Mouse (Mus musculus) kidney, adult 9 months (tissue): ENCODE data around the gene Zbed4.
"Not testable (repeated sequence)": the region's sequence is repeated elsewhere in the genome, so short reads cannot be mapped to it uniquely, and the experiment has no call there.

Source experiments
- DNase-seq: peaks from one replicate; pipeline ENCODE4 v3.0.0; 2022

Gene Zbed4

GRCm38 (mm10) chr15:88738466-88738865 is 13.0 kb upstream of the Zbed4 start:
- no peak for DNase-seq

- DNase-seq, result no peak
These were observed 10.1 kb upstream of the Zbed4 start for GRCm38 (mm10) chr15:88741366-88741765.

GRCm38 (mm10) chr15:88743371-88743770 is 8.1 kb upstream of the Zbed4 start:
- not testable (repeated sequence) for DNase-seq

- DNase-seq, result peak; percentile 84
These were observed 6.1 kb upstream of the Zbed4 start for GRCm38 (mm10) chr15:88745347-88745746.

- no peak for DNase-seq
These were observed 5.5 kb upstream of the Zbed4 start for GRCm38 (mm10) chr15:88745926-88746325.

GRCm38 (mm10) chr15:88749617-88750016 is 1.8 kb upstream of the Zbed4 start:
- DNase-seq, result not testable (repeated sequence)

- no peak for DNase-seq
These were observed 1.4 kb upstream of the Zbed4 start for GRCm38 (mm10) chr15:88750032-88750431.

GRCm38 (mm10) chr15:88750677-88751563 is 540 bp upstream of the Zbed4 start:
- DNase-seq, result peak; percentile 100

- DNase-seq, result no peak
These were observed 908 bp downstream of the Zbed4 start for GRCm38 (mm10) chr15:88752403-88752733.

GRCm38 (mm10) chr15:88754896-88755295 is 3.4 kb downstream of the Zbed4 start:
- no peak for DNase-seq

- no peak for DNase-seq
These were observed 4.3 kb downstream of the Zbed4 start for GRCm38 (mm10) chr15:88755761-88756160.

- peak; percentile 59 for DNase-seq
These were observed 6.6 kb downstream of the Zbed4 start for GRCm38 (mm10) chr15:88758061-88758460.

GRCm38 (mm10) chr15:88761551-88761950 is 10.1 kb downstream of the Zbed4 start:
- no peak for DNase-seq

GRCm38 (mm10) chr15:88766139-88766538 is 14.7 kb downstream of the Zbed4 start:
- not testable (repeated sequence) for DNase-seq

GRCm38 (mm10) chr15:88768537-88768936 is 17.1 kb downstream of the Zbed4 start:
- no peak for DNase-seq

GRCm38 (mm10) chr15:88774630-88775029 is 23.2 kb downstream of the Zbed4 start:
- DNase-seq, result not testable (repeated sequence)

- DNase-seq, result no peak
These were observed 40.8 kb downstream of the Zbed4 start for GRCm38 (mm10) chr15:88792140-88792850.

- not testable (repeated sequence) for DNase-seq
These were observed 43.3 kb downstream of the Zbed4 start for GRCm38 (mm10) chr15:88794729-88795128.

GRCm38 (mm10) chr15:88799950-88800371 is 48.5 kb downstream of the Zbed4 start:
- DNase-seq, result peak; percentile 72

GRCm38 (mm10) chr15:88800921-88801354 is 49.5 kb downstream of the Zbed4 start:
- DNase-seq, result peak; percentile 75

- DNase-seq, result no peak
These were observed 50.4 kb downstream of the Zbed4 start for GRCm38 (mm10) chr15:88801903-88802302.

- DNase-seq, result no peak
These were observed 50.9 kb downstream of the Zbed4 start for GRCm38 (mm10) chr15:88802348-88802747.

- DNase-seq, result no peak
These were observed 56.7 kb downstream of the Zbed4 start for GRCm38 (mm10) chr15:88808121-88808520.

- DNase-seq, result no peak
These were observed 58.9 kb downstream of the Zbed4 start for GRCm38 (mm10) chr15:88810369-88810768.
